17 mouse cellular contexts compared by ENCODE assay signal in genomic region chr8:92121296-92121695, GRCm38 (mm10).
DNase-seq lines count a peak whose midpoint lies in the region; ATAC-seq and TF ChIP-seq lines count a peak whose summit lies in the region.
"Had no signal": no experiment of that assay in that cellular context is flagged by ENCODE, and none has a peak within 500 bp of the region (broad histone marks: within the 10 kb centered on the region; RNA-seq: fewer than 3 reads in every experiment).

No protein-coding gene starts in this region.

- peak; percentile 42 for DNase-seq in embryonic facial prominence, embryonic 11.5 days (ENCODE audit: low spot score)
- DNase-seq in embryonic facial prominence, embryonic 10.5 days (ENCODE audit: low spot score), result no peak
- peak; percentile 40 for DNase-seq in kidney, postnatal 0 days (ENCODE audit: low spot score)
- DNase-seq in kidney, postnatal 25 days, result no peak
- no peak for DNase-seq in brain, embryonic 14.5 days (ENCODE audit: low read depth)
- no peak for DNase-seq in spleen, postnatal 36 days (ENCODE audit: low spot score in 2 of 2)
- DNase-seq: cerebellum, postnatal 10 days; gastrocnemius, postnatal 25 days; spleen, adult 18-20 months had no signal

- TF ChIP-seq CTCF in kidney, postnatal 0 days (IDR thresholded peaks at IDR 0.05; ENCODE audit: low read depth), result peak; percentile 68
- peak; percentile 6 for TF ChIP-seq CTCF in C2C12 (IDR thresholded peaks at IDR 0.05; ENCODE audit: control insufficient read depth, insufficient read depth, insufficient read length)
- TF ChIP-seq CTCF in brain, embryonic 14.5 days (IDR thresholded peaks at IDR 0.05; ENCODE audit: borderline replicate concordance, extremely low read depth, insufficient read depth, insufficient read length), result peak; percentile 42; the same call in 1 of the 2 replicates

- no peaks in the 10 kb centered on the region for H3K79me2 ChIP-seq in C2C12 (ENCODE audit: control insufficient read depth, insufficient read depth)

- no peaks in the 10 kb centered on the region for H3K4me1 ChIP-seq in embryonic facial prominence, embryonic 11.5 days (ENCODE audit: control insufficient read depth, insufficient read depth, low read length)
- H3K4me1 ChIP-seq in embryonic facial prominence, embryonic 10.5 days, result no peaks in the 10 kb centered on the region
- H3K4me1 ChIP-seq in kidney, postnatal 0 days (replicated peaks; ENCODE audit: insufficient read depth, low read length), result no peaks in the 10 kb centered on the region
- H3K4me1 ChIP-seq in midbrain, embryonic 16.5 days (ENCODE audit: control insufficient read depth, insufficient read depth, low read length), result no peaks in the 10 kb centered on the region
- H3K4me1 ChIP-seq: forebrain, embryonic 15.5 days; hindbrain, embryonic 15.5 days; liver, embryonic 15.5 days; neural tube, embryonic 12.5 days had no signal

- no peak overlapping the region for H3K4me3 ChIP-seq in embryonic facial prominence, embryonic 11.5 days (ENCODE audit: low read depth, low read length)
- no peak overlapping the region for H3K4me3 ChIP-seq in embryonic facial prominence, embryonic 10.5 days
- H3K4me3 ChIP-seq in kidney, postnatal 0 days (replicated peaks; ENCODE audit: low read depth, low read length), result no peak overlapping the region
- no peak overlapping the region for H3K4me3 ChIP-seq in C2C12 (ENCODE audit: insufficient read depth, poor library complexity, severe bottlenecking)
- no peak overlapping the region for H3K4me3 ChIP-seq in midbrain, embryonic 16.5 days (ENCODE audit: low read depth, low read length)
- H3K4me3 ChIP-seq: forebrain, embryonic 15.5 days; heart, embryonic 13.5 days; hindbrain, embryonic 15.5 days; liver, embryonic 15.5 days; neural tube, embryonic 12.5 days had no signal

- 47% methylated on average over 2 of the region's 2 CpGs for WGBS in embryonic facial prominence, embryonic 11.5 days
- 52% methylated on average over 2 of the region's 2 CpGs for WGBS in embryonic facial prominence, embryonic 10.5 days
- 65% methylated on average over 2 of the region's 2 CpGs for WGBS in kidney, postnatal 0 days
- 45% methylated on average over 2 of the region's 2 CpGs for WGBS in midbrain, embryonic 16.5 days

- no peak overlapping the region for H3K4me2 ChIP-seq in embryonic facial prominence, embryonic 11.5 days (ENCODE audit: low read depth, low read length)
- no peak overlapping the region for H3K4me2 ChIP-seq in kidney, postnatal 0 days (ENCODE audit: low read length)
- H3K4me2 ChIP-seq in midbrain, embryonic 16.5 days (ENCODE audit: low read length), result no peak overlapping the region
- H3K4me2 ChIP-seq: forebrain, embryonic 15.5 days; heart, embryonic 13.5 days; hindbrain, embryonic 15.5 days; liver, embryonic 15.5 days; neural tube, embryonic 12.5 days had no signal

- H3K27ac ChIP-seq in embryonic facial prominence, embryonic 11.5 days (replicated peaks; ENCODE audit: low read depth, low read length), result no peak overlapping the region
- H3K27ac ChIP-seq in embryonic facial prominence, embryonic 10.5 days (replicated peaks), result no peak overlapping the region
- H3K27ac ChIP-seq in kidney, postnatal 0 days, result no peak overlapping the region
- H3K27ac ChIP-seq in midbrain, embryonic 16.5 days (ENCODE audit: low read length), result no peak overlapping the region
- H3K27ac ChIP-seq: forebrain, embryonic 15.5 days; heart, embryonic 13.5 days; hindbrain, embryonic 15.5 days; liver, embryonic 15.5 days; neural tube, embryonic 12.5 days had no signal

- TF ChIP-seq POLR2A in brain, embryonic 14.5 days (IDR thresholded peaks at IDR 0.05; ENCODE audit: borderline replicate concordance, extremely low read depth, insufficient read depth, insufficient read length, poor library complexity, severe bottlenecking), result no peak

- H3K36me3 ChIP-seq in embryonic facial prominence, embryonic 11.5 days (replicated peaks; ENCODE audit: control insufficient read depth, insufficient read depth, low read depth, low read length), result no peaks in the 10 kb centered on the region
- H3K36me3 ChIP-seq in embryonic facial prominence, embryonic 10.5 days (replicated peaks), result no peaks in the 10 kb centered on the region
- H3K36me3 ChIP-seq in kidney, postnatal 0 days (ENCODE audit: insufficient read depth, low read length), result no peaks in the 10 kb centered on the region
- H3K36me3 ChIP-seq in C2C12 (ENCODE audit: control insufficient read depth, insufficient read depth), result no peaks in the 10 kb centered on the region
- no peaks in the 10 kb centered on the region for H3K36me3 ChIP-seq in midbrain, embryonic 16.5 days (ENCODE audit: control insufficient read depth, insufficient read depth, low read length)
- H3K36me3 ChIP-seq: forebrain, embryonic 15.5 days; G1E; heart, embryonic 13.5 days; hindbrain, embryonic 15.5 days; liver, embryonic 15.5 days; neural tube, embryonic 12.5 days had no signal

- no peak for ATAC-seq in embryonic facial prominence, embryonic 11.5 days (replicated peaks; ENCODE audit: insufficient number of reproducible peaks, low FRiP score, low TSS enrichment, low read depth)
- no peak for ATAC-seq in kidney, postnatal 0 days (replicated peaks; ENCODE audit: low FRiP score, low read depth)
- no peak for ATAC-seq in midbrain, embryonic 16.5 days
- ATAC-seq: forebrain, embryonic 15.5 days had no signal

- no peak overlapping the region for H3K9ac ChIP-seq in embryonic facial prominence, embryonic 11.5 days (replicated peaks; ENCODE audit: low read length)
- H3K9ac ChIP-seq in kidney, postnatal 0 days (ENCODE audit: low read depth, low read length), result no peak overlapping the region
- H3K9ac ChIP-seq in midbrain, embryonic 16.5 days (ENCODE audit: low read depth, low read length), result no peak overlapping the region
- H3K9ac ChIP-seq: forebrain, embryonic 15.5 days; heart, embryonic 13.5 days; hindbrain, embryonic 15.5 days; liver, embryonic 15.5 days; neural tube, embryonic 12.5 days had no signal

- no peak overlapping the region for H3ac ChIP-seq in C2C12 (ENCODE audit: control insufficient read depth, insufficient read length, low read depth)

- H3K27me3 ChIP-seq in embryonic facial prominence, embryonic 11.5 days (ENCODE audit: control insufficient read depth, insufficient read depth, low read length), result no peaks in the 10 kb centered on the region; the same call in 1 of the 2 replicates
- peaks cover 81% of the 10 kb centered on the region for H3K27me3 ChIP-seq in embryonic facial prominence, embryonic 10.5 days (replicated peaks; ENCODE audit: low read depth, poor library complexity, severe bottlenecking)
- no peaks in the 10 kb centered on the region; the same call in 1 of the 2 replicates for H3K27me3 ChIP-seq in kidney, postnatal 0 days (ENCODE audit: insufficient read depth, low read length)
- H3K27me3 ChIP-seq in C2C12 (ENCODE audit: control insufficient read depth, insufficient read depth, insufficient read length), result no peaks in the 10 kb centered on the region
- peaks cover 2% of the 10 kb centered on the region for H3K27me3 ChIP-seq in midbrain, embryonic 16.5 days (ENCODE audit: control insufficient read depth, insufficient read depth, low read depth, low read length)
- H3K27me3 ChIP-seq: liver, embryonic 15.5 days; neural tube, embryonic 12.5 days had no signal

- no peaks in the 10 kb centered on the region for H3K9me3 ChIP-seq in embryonic facial prominence, embryonic 11.5 days (replicated peaks; ENCODE audit: control insufficient read depth, low read length)
- H3K9me3 ChIP-seq in embryonic facial prominence, embryonic 10.5 days, result no peaks in the 10 kb centered on the region
- no peaks in the 10 kb centered on the region for H3K9me3 ChIP-seq in kidney, postnatal 0 days (replicated peaks; ENCODE audit: low read length)
- H3K9me3 ChIP-seq in midbrain, embryonic 16.5 days (replicated peaks; ENCODE audit: control insufficient read depth, low read length, poor library complexity, severe bottlenecking), result no peaks in the 10 kb centered on the region
- H3K9me3 ChIP-seq: forebrain, embryonic 15.5 days; heart, embryonic 13.5 days; hindbrain, embryonic 15.5 days; liver, embryonic 15.5 days; neural tube, embryonic 12.5 days had no signal

- H3K79me3 ChIP-seq in C2C12 (ENCODE audit: low read depth), result no peaks in the 10 kb centered on the region

TF ChIP-seq in C2C12, 6 proteins besides CTCF, POLR2A, EP300 and RAD21:
- TF ChIP-seq MYOD1 (IDR thresholded peaks at IDR 0.05; ENCODE audit: control insufficient read depth, insufficient read length, low read depth), result no peak
- no peak for TF ChIP-seq MAX (IDR thresholded peaks at IDR 0.05)
- TF ChIP-seq FOSL1 (IDR thresholded peaks at IDR 0.05; ENCODE audit: insufficient read depth, low read length, poor library complexity, severe bottlenecking), result no peak
- TF ChIP-seq MYOG (IDR thresholded peaks at IDR 0.05; ENCODE audit: control insufficient read depth, extremely low read depth, insufficient read length), result no peak
- no peak for TF ChIP-seq USF1 (IDR thresholded peaks at IDR 0.05; ENCODE audit: low read depth)
- no peak for TF ChIP-seq CEBPB (IDR thresholded peaks at IDR 0.05; ENCODE audit: low read depth)

Comparison
In these comparisons a context has a peak if more than half of its experiments do, and no peak if none do; other contexts are left out.
1. DNase-seq: peak in embryonic facial prominence, embryonic 11.5 days (single experiment) and kidney, postnatal 0 days (single experiment); none in embryonic facial prominence, embryonic 10.5 days (single experiment), kidney, postnatal 25 days (0 of 2), brain, embryonic 14.5 days (single experiment) and spleen, postnatal 36 days (0 of 2).
2. CTCF ChIP-seq: peak in every context shown above with its lines; median percentile 68 in kidney, postnatal 0 days; 42 in brain, embryonic 14.5 days; 6 in C2C12.